Mouse (Mus musculus) lung, postnatal 0 days (tissue): ENCODE results near the gene Nell1. TPM values are rescaled to one million over a fixed set of nuclear protein-coding genes. Genes with fewer than 3 reads are reported as not detected.

Source experiments
- ATAC-seq: fragments of 200-750 bp; cut with Nextera tagmentation; 2 replicates; pipeline ENCODE4 v1.8.0; 2017; ENCODE audit warnings: moderate library complexity
- DNase-seq: peaks from one replicate; pipeline ENCODE4 v3.0.0-alpha.2; 2016; ENCODE audit warnings: low spot score
- H3K27ac ChIP-seq: fragments of 300-500 bp; sonication (generic); 2 replicates; pipeline ENCODE4 v1.5.1; 2014; ENCODE audit warnings: antibody characterized with exemption, mild to moderate bottlenecking, low read length, mixed read lengths
- H3K27me3 ChIP-seq: fragments of 300-500 bp; sonication (generic); replicated peaks from 2 replicates; pipeline ENCODE4 v1.6.1; 2014; ENCODE audit warnings: low read length, mixed read lengths; ENCODE audit not compliant: insufficient read depth
- H3K36me3 ChIP-seq: fragments of 300-500 bp; sonication (generic); 2 replicates; pipeline ENCODE4 v1.6.1; 2014; ENCODE audit warnings: low read length, mixed read lengths; ENCODE audit not compliant: insufficient read depth
- H3K4me1 ChIP-seq: fragments of 300-500 bp; sonication (generic); 2 replicates; pipeline ENCODE4 v1.6.1; 2014; ENCODE audit warnings: antibody characterized with exemption, low read depth, low read length, mixed read lengths; ENCODE audit not compliant: insufficient read depth
- H3K4me2 ChIP-seq: fragments of 300-500 bp; sonication (generic); replicated peaks from 2 replicates; pipeline ENCODE4 v1.6.1; 2014; ENCODE audit warnings: low read depth, mild to moderate bottlenecking, low read length, moderate library complexity, mixed read lengths
- H3K4me3 ChIP-seq: fragments of 300-500 bp; sonication (generic); 2 replicates; pipeline ENCODE4 v1.5.1; 2014; ENCODE audit warnings: low read depth, low read length
- H3K9ac ChIP-seq: fragments of 300-500 bp; sonication (generic); replicated peaks from 2 replicates; pipeline ENCODE4 v1.6.1; 2014; ENCODE audit warnings: low read depth, mild to moderate bottlenecking
- H3K9me3 ChIP-seq: fragments of 300-500 bp; sonication (generic); 2 replicates; pipeline ENCODE4 v1.6.1; 2016; ENCODE audit warnings: low read length, mixed read lengths
- CTCF ChIP-seq: IDR thresholded peaks from 2 replicates; pipeline ENCODE4 v1.5.1; 2016; ENCODE audit warnings: antibody characterized with exemption, mild to moderate bottlenecking
- EP300 ChIP-seq: IDR thresholded peaks from 2 replicates; pipeline ENCODE4 v1.6.1; 2016; ENCODE audit warnings: antibody characterized with exemption, mild to moderate bottlenecking, control low read depth
- WGBS: fragments of 180-500 bp; shearing (Covaris S2); extraction: QIAGEN DNeasy Blood & Tissue Kit; methylation state at CpG from one replicate; pipeline ENCODE4 v1.1.7; 2014; 5-methylcytosine and 5-hydroxymethylcytosine counted together
- polyA plus RNA-seq: library from polyadenylated mRNA; unstranded; fragments of >200 nt; fragmentation: Nextera tagmentation; extraction: Ambion mirVana; gene quantifications from 2 replicates; pipeline ENCODE4 v1.2.1, GENCODE M21; 2015

Nell1 gene
- polyA plus RNA-seq, 1 experiment from 2014 or later = 3.2 TPM

DNA sequence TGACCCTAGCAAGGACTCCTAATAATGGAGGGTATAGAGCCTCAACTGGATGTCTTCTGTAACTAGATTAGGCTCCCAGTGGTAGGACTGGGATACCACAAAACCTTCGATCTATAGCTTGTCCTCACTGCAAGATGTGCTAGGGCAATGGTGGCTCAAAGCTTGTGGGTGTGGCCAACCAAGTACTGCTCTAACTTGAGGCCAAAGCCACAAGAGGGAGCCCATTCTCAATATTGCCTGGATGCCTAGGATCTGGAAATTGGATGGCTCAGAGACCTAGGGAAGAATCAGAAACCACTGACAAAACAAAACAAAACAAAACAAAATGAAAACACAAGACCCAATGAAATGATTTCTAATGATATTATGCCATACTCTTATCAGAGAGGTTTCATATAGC is 809.0 kb downstream of the Nell1 start:
- 52% methylated on average over 1 of the region's 1 CpGs for WGBS
- TF ChIP-seq CTCF = peak; percentile 50
- no peak for TF ChIP-seq EP300
- DNase-seq (no peak), ATAC-seq (no peak)
- Histone ChIP-seq H3K9ac (no peak overlapping the region), H3K36me3 (no peaks in the 10 kb centered on the region), H3K4me1 (no peaks in the 10 kb centered on the region), H3K4me3 (no peak overlapping the region), H3K27me3 (no peaks in the 10 kb centered on the region), H3K9me3 (no peaks in the 10 kb centered on the region), H3K4me2 (no peak overlapping the region), H3K27ac (no peak overlapping the region)

DNA sequence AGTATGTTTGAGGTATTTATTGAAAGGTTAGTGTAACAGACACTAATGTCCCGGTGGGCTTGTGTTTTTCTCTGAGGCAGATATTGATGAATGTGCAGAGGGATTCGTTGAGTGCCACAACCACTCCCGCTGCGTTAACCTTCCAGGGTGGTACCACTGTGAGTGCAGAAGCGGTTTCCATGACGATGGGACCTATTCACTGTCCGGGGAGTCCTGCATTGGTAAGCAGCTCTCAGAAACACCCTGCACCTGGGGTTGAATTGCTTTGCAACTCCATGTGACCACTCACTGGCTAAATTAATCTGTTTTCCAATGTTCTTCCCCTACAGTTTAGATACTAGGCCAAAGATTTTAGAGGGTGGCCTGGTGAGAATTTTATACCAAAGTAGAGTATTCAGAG is 851.5 kb downstream of the Nell1 start:
- H3K4me2 ChIP-seq = no peak overlapping the region
- TF ChIP-seq EP300 (no peak), CTCF (no peak)
- H3K36me3 ChIP-seq = no peaks in the 10 kb centered on the region
- no peaks in the 10 kb centered on the region for H3K27me3 ChIP-seq
- H3K9me3 ChIP-seq = no peaks in the 10 kb centered on the region
- ATAC-seq (no peak), DNase-seq (no peak)
- 29% methylated on average over 7 of the region's 7 CpGs for WGBS
- H3K4me3 ChIP-seq = no peak overlapping the region
- no peak overlapping the region for H3K9ac ChIP-seq
- H3K4me1 ChIP-seq = no peaks in the 10 kb centered on the region
- H3K27ac ChIP-seq = no peak overlapping the region

GRCm38 (mm10) chr7:50832799-50833198 is 858.1 kb downstream of the Nell1 start:
- no peak overlapping the region for H3K9ac ChIP-seq
- no peak for TF ChIP-seq CTCF
- no peak for TF ChIP-seq EP300
- no peak for ATAC-seq

DNA sequence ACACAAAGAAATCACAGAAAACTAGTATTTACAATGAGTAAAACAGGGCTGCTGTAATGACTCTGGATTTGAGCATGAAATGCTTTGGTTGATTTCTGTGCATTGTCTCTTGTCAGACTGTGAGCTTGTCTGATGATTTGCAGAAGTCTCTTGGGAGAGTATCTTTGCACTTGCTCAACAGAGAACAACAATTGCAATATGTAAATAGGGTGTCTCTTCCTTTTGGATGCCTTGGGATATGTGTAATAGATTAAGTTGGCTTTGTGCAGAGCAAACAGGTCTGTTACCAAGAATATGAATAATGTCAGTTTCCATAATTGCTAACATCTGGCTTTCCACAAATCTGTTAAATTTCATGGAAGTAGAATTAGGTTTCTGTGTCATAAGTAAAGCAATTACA is 868.0 kb downstream of the Nell1 start:
- H3K4me2 ChIP-seq = no peak overlapping the region
- no peak for DNase-seq
- TF ChIP-seq CTCF (no peak), EP300 (no peak)
- H3K4me3 ChIP-seq = no peak overlapping the region
- no peaks in the 10 kb centered on the region for H3K4me1 ChIP-seq
- no peak overlapping the region for H3K9ac ChIP-seq
- no peak overlapping the region for H3K27ac ChIP-seq
- no peaks in the 10 kb centered on the region for H3K27me3 ChIP-seq
- ATAC-seq = no peak
- H3K9me3 ChIP-seq = no peaks in the 10 kb centered on the region
- H3K36me3 ChIP-seq = no peaks in the 10 kb centered on the region

More at GRCm38 (mm10) chr7:50832799-50833198, 858.1 kb downstream of the Nell1 start:
- 58% methylated on average over 3 of the region's 3 CpGs for WGBS
- H3K36me3 ChIP-seq = no peaks in the 10 kb centered on the region
- H3K4me3 ChIP-seq = no peak overlapping the region
- H3K4me2 ChIP-seq = no peak overlapping the region
- no peaks in the 10 kb centered on the region for H3K27me3 ChIP-seq
- no peaks in the 10 kb centered on the region for H3K9me3 ChIP-seq
- no peak overlapping the region for H3K27ac ChIP-seq
- DNase-seq = no peak
- no peaks in the 10 kb centered on the region for H3K4me1 ChIP-seq

- Histone ChIP-seq H3K36me3 (no peaks in the 10 kb centered on the region), H3K27me3 (no peaks in the 10 kb centered on the region), H3K9ac (no peak overlapping the region), H3K4me2 (no peak overlapping the region), H3K9me3 (no peaks in the 10 kb centered on the region), H3K27ac (no peak overlapping the region), H3K4me3 (no peak overlapping the region), H3K4me1 (no peaks in the 10 kb centered on the region)
- no peak for TF ChIP-seq CTCF
- TF ChIP-seq EP300 = no peak
- DNase-seq (no peak), ATAC-seq (no peak)
- 63% methylated on average over 1 of the region's 1 CpGs for WGBS
These were observed 873.3 kb downstream of the Nell1 start for GRCm38 (mm10) chr7:50847921-50848320.

DNA sequence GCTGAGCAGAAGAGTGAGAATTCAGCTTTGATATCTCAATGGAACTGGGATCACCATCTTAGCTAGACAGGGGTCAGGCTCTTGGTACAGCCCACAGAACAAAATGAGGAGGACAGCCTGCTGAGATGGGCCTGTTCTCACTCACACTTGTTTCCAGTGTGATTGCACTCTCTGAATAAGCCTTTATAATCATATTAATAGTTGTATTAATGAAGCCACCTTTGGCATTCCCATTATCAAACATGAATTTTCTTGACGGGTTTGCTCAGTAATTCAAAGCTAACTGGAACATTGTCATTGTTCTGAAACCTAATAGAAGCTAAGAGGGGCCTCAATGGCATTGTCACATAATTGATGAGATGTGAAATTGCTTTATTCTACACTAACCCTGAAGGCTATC is 875.6 kb downstream of the Nell1 start:
- Histone ChIP-seq H3K9me3 (no peaks in the 10 kb centered on the region), H3K27me3 (no peaks in the 10 kb centered on the region), H3K4me2 (no peak overlapping the region), H3K4me3 (no peak overlapping the region), H3K9ac (no peak overlapping the region), H3K27ac (no peak overlapping the region), H3K36me3 (no peaks in the 10 kb centered on the region), H3K4me1 (no peaks in the 10 kb centered on the region)
- ATAC-seq = no peak
- 69% methylated on average over 1 of the region's 1 CpGs for WGBS
- DNase-seq = no peak
- no peak for TF ChIP-seq CTCF
- no peak for TF ChIP-seq EP300

DNA sequence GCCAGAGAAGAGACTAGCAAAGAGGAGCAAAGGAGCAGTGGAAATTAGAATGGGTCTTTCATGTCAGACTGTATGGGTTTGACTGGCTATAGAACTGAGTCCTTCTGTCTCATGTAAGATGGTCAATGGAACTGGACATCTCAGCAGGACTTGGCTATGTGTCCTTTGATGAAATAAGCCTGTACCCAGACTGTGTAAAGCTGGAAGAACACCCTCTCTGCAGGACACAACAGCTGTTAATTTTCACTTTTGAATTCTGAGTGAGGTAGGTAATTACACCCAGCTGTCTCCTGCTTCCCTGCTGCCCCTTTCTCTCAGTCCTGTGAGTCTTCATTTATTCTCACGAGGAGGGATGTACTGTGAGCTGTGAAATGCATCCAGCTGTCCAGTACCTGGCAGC is 895.5 kb downstream of the Nell1 start:
- no peak for TF ChIP-seq EP300
- TF ChIP-seq CTCF = no peak
- H3K9ac ChIP-seq = no peak overlapping the region
- peak; percentile 32; the same call in 1 of the 2 replicates for ATAC-seq
- WGBS = 23% methylated on average over 1 of the region's 1 CpGs
- no peak for DNase-seq
- H3K9me3 ChIP-seq = no peaks in the 10 kb centered on the region
- H3K36me3 ChIP-seq = no peaks in the 10 kb centered on the region
- H3K27me3 ChIP-seq = no peaks in the 10 kb centered on the region
- H3K4me2 ChIP-seq = no peak overlapping the region
- no peaks in the 10 kb centered on the region for H3K4me1 ChIP-seq
- H3K27ac ChIP-seq = no peak overlapping the region
- no peak overlapping the region for H3K4me3 ChIP-seq
